Mouse (Mus musculus) cerebellum, adult 18-20 months (tissue): ENCODE measurements around the gene Syt16.
A peak's percentile ranks its signal among the peaks of the same experiment; 100 is the strongest.

Source experiments
- DNase-seq, 2 experiments: peaks; one replicate each; pipeline ENCODE4 v3.0.0; 2021

Syt16 gene

GRCm38 (mm10) chr12:73997297-73998127 lies at the start of gene Syt16:
Gene Syt16 (plus strand): TSS chr12:73997661.
- DNase-seq = peak; percentile 15 to 33

- no peak for DNase-seq
Observed at GRCm38 (mm10) chr12:73948415-73948814, 49.0 kb upstream of the Syt16 start.

DNA sequence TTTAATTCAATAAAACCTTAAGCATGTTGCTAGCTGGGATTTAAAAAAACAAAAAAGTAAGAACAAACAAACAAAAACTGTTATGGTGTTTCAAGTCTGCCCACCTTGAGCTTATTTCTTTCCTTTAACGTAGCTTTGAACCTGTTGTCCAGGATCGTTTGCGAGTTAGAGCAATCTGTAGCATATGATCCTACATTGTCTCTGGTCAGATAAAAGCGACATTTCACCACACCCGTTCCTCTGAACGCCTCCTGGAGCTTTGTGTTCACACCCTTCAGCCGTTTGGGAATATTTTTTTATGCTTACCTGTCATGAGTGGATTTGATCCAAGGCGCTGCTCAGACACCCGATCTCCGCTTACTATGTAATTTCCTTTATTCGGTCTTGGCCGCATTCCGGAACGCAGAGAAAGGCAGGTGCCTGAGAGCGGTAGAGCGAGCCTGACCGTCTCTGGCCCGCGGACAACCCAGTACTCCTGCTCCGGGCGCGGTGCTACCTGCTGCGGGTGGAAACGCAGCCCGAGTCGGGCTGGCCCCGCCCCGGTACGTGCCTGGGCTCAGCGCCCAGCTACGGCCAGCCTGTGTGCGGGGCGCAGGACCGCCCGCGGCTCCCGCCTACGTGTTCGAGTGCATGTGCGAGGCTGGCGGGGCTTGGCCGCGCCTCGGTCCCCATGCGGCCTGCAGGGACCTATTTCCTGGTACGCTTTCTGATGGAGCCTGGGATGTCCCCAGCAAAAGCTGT lies 48.0 kb upstream of the Syt16 start:
- peak; percentile 84 to 93 for DNase-seq

DNA sequence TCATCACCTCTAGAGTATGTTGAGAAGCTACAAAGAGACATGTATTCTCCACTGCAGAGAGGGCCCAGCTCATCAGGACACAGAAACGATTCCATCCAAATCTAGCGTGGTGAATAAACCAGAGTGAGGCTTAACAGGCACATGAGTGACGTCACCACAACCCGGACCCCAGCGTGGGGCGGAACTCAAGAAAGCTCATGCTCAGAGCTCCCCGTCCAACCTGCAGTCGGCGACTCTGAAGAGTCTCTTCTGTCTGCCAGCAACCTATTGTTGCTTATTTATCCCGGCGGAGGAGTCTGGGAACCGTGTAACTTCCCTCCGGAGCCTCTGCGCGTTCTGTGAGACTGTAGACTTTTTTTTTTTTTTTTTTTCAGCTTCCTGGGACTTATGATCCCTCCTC lies 44.6 kb upstream of the Syt16 start:
- peak; percentile 39 to 44 for DNase-seq

- DNase-seq = no peak
Observed at GRCm38 (mm10) chr12:73953420-73954186, 43.9 kb upstream of the Syt16 start.

DNA sequence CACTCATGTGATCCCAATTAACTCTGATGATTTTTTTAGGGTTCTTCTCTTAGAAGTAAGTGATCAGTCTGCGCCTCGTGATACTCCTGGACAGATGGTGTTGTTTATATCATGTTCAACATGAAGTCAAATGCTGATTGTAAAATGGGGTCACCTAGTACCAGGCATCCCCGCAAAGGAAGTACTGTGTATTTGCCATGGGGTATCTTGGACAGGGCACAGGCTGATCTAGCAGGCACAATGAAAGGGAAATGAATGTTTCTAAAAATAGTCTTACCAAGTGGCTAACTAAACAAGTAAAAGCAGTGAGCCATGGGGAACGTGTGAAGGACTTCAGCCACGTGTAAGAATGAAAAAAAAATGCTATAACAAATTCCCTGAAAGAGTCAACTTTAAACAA lies 42.7 kb upstream of the Syt16 start:
- peak; percentile 39 to 45 for DNase-seq

GRCm38 (mm10) chr12:73957676-73958075 lies 39.8 kb upstream of the Syt16 start:
- no peak for DNase-seq

DNA sequence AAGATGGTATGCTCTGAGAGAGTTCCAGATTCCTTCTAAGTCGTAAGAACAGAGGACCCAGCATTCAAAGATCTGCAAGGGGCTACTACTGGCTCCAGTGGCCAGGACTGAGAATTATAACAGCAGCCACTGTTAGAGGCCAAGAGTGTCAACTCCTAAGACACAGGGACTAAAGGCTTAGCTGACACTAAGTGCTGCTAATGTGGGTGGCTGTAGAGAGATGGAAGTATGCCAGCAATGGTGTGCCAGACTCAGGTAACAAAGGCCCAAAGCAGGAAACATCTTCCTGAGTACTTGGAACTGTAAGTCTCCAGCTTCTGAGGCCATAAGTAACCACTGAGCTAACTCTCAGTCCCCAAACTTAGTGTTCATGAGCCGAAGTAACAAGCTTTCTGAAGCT lies 38.6 kb upstream of the Syt16 start:
- DNase-seq = no peak

- DNase-seq = peak; percentile 96 to 98
Observed at GRCm38 (mm10) chr12:73964291-73965281, 32.9 kb upstream of the Syt16 start, which contains the start of gene Snapc1. Gene Snapc1 (plus strand): TSS chr12:73964481.

DNA sequence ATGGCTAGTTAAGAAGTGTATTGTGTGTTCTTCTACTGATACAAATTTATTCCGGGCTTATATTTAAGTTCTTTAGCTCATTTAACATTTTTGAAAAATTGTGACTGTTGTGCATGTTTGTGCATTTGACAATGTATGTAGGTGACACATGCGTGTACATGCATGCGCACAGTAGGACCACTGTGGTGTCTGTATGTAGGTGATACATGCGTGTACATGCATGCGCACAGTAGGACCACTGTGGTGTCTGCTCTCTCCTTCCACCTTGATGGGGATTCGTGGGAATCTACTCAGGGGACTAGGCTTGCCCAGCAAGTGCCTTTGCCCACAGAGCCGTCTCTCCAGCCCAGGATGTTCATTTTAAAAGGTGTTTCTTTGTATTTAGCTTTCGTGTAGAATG lies 28.3 kb upstream of the Syt16 start:
- no peak for DNase-seq

- no peak for DNase-seq
Observed at GRCm38 (mm10) chr12:73974584-73974983, 22.9 kb upstream of the Syt16 start.

DNA sequence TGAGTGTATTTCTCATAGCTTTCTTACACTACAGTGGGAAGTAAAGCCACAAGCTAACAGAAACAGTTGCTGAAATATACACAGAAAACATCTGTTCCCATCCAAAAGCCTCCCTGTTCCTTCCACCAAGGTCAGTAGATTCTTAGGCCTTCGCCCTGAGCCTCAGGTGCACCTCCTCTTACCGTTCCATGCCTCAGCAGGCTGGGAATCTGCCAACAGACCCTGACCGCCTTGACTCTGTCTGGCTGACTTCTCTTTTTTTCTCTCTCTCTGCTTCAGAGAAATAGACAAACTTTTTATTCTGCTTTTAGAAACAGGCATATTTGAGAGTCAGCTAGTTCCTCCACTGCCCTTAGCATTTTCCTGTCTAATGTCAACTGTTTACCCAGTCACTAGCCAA lies 19.3 kb upstream of the Syt16 start:
- no peak for DNase-seq

- DNase-seq = no peak
Observed at GRCm38 (mm10) chr12:73979667-73980066, 17.8 kb upstream of the Syt16 start.

DNA sequence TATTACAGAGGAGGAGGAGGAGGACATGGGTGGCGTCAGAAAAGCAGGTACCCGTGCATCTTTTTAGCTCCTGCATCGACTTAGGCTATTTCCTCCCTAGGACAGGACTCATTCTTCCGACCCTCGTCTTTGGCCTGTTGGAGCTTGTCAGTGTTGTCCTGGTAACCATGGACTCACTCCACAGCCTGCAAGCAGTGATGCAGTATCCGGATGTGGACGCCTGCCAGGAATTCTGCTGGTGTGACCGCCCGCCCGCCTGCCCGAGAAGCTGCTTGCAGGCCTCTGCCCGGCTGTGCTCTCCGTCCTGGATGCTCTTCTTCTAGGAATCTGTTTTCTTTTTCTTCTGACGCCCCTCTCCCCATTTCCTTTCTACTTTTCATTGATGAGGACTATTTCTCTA lies 14.9 kb upstream of the Syt16 start:
- DNase-seq = peak; percentile 78 to 79

GRCm38 (mm10) chr12:73986299-73986698 lies 11.2 kb upstream of the Syt16 start:
- no peak for DNase-seq

DNA sequence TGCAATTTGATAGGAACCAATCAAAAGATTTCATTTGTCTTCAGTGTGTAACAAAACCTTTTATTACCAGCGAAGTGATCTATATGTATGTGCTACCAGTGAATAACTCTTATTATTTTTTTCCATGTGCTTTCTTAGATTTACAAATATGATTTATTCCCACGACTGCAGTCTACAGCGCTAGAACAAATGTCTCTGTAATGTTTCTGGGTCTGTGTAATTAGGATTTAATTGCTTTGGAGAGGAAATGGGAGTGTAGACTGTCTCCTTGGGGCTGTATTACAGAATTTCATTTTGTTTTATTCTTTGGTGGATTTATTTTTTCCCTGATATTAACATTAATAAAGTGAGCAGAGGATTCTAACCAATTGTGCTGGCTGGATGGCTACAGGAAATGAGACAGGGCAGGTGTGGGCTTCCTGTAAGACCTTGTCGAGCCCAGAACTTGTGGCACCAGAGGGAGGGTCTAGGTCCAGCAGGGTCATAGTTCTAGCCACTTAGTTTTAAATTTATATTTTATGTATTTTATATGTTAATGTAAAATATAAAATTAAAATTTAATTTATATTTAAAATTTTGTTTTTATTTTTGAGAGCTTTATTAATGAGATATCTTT lies 9.0 kb upstream of the Syt16 start:
- no peak for DNase-seq

- peak; percentile 37 to 48 for DNase-seq
Observed at GRCm38 (mm10) chr12:73989594-73989993, 7.9 kb upstream of the Syt16 start.

GRCm38 (mm10) chr12:73996906-73997296 lies 560 bp upstream of the Syt16 start:
- no peak for DNase-seq

DNA sequence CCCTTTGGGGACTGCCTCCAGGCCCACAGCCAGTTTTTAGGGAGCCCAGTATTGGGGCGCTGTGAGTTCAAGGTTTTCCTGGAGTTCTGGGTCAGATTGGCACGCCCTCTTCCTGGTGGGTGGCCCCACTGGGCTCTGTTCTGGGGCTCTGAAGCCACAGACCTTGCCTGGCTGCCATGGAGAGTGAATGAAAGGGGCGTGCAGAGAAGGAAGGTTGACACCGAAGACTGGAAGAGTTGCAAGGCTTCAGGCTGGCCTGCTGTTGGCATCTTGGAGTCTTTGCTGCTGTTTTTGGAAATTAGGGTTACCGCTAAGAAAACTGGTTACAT lies 631 bp downstream of the Syt16 start:
- DNase-seq = no peak

- no peak for DNase-seq
Observed at GRCm38 (mm10) chr12:74002449-74002848, 5.0 kb downstream of the Syt16 start.

GRCm38 (mm10) chr12:74009448-74009911 lies 12.0 kb downstream of the Syt16 start:
- peak; percentile 37 to 61 for DNase-seq

DNA sequence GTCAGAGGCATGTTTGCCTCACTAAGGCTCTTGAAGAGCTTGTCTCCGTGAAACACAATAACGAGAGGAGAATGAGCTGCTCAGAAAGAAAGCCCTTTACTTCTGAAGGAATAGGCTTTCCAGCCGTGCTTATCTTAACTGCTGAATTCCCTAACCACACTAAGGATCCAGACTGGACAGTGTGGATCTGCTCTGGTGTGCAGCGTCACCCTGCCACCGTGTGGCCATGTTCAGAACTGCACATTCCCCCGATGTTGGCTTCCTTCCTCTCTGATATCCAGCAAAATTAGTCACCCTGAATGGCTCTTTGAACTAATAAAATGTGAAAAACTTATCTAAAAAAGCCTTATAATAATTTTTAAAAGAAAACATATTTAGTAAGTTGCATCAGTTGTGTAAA lies 16.3 kb downstream of the Syt16 start:
- peak; percentile 78 to 89 for DNase-seq
